Mouse (Mus musculus) adrenal gland, postnatal 0 days (tissue): ENCODE results near the gene Zkscan17. TPM values are rescaled to one million over a fixed set of nuclear protein-coding genes. Genes with fewer than 3 reads are reported as not detected.

Source experiments
- polyA plus RNA-seq: library from polyadenylated mRNA; unstranded; fragments of >200 nt; fragmentation: Nextera tagmentation; extraction: Ambion mirVana; gene quantifications from 2 replicates; pipeline ENCODE4 v1.2.1, GENCODE M21; 2015

The Zkscan17 gene
- polyA plus RNA-seq: 10.4 and 15.0 TPM in 2 replicates

GRCm38 (mm10) chr11:59526472-59527080 lies at the start of gene Zkscan17:
TSS of gene Zkscan17 (minus strand) at chr11:59526751.

GRCm38 (mm10) chr11:59576135-59576534 lies 49.6 kb upstream of the Zkscan17 start, which contains the start of gene Olfr222:
TSS of gene Olfr222 (minus strand) at chr11:59576235.

GRCm38 (mm10) chr11:59541324-59541723 lies 14.8 kb upstream of the Zkscan17 start, which contains the start of gene Nlrp3:
TSS of gene Nlrp3 (plus strand) at chr11:59541568.

GRCm38 (mm10) chr11:59472326-59472677 lies 54.2 kb downstream of the Zkscan17 start, which contains the start of gene Zfp867:
TSS of gene Zfp867 (minus strand) at chr11:59472474.

GRCm38 (mm10) chr11:59451086-59451485 lies 75.5 kb downstream of the Zkscan17 start, which contains the start of gene Snap47:
TSS of gene Snap47 (minus strand) at chr11:59451186.

GRCm38 (mm10) chr11:59449741-59450229 lies 76.8 kb downstream of the Zkscan17 start, which contains the start of gene Jmjd4:
TSS of gene Jmjd4 (plus strand) at chr11:59450045.

Other genes with a start within 250 kb of the Zkscan17 start
- not detected in 2 replicates for gene Wnt3a, start 236.0 kb downstream of the Zkscan17 start, polyA plus RNA-seq
- 2.5 and 3.6 TPM in 2 replicates for gene Wnt9a, start 219.8 kb downstream of the Zkscan17 start, polyA plus RNA-seq
- not detected in 2 replicates for gene Prss38, start 151.1 kb downstream of the Zkscan17 start, polyA plus RNA-seq
- gene Jmjd4, start 76.7 kb downstream of the Zkscan17 start, polyA plus RNA-seq: 4.7 and 5.4 TPM in 2 replicates
- gene Snap47, start 75.6 kb downstream of the Zkscan17 start, polyA plus RNA-seq: 115 and 121 TPM in 2 replicates
- 8.6 and 10.4 TPM in 2 replicates for gene Zfp867, start 54.3 kb downstream of the Zkscan17 start, polyA plus RNA-seq
- gene Nlrp3, start 14.8 kb upstream of the Zkscan17 start, polyA plus RNA-seq: 0.33 TPM in 1 of 2 replicates, not detected in the other
- gene Olfr222, start 49.5 kb upstream of the Zkscan17 start, polyA plus RNA-seq: not detected in 2 replicates
- not detected in 2 replicates for gene Olfr223, start 66.5 kb upstream of the Zkscan17 start, polyA plus RNA-seq
- gene Mprip, start 134.6 kb upstream of the Zkscan17 start, polyA plus RNA-seq: 50.1 and 52.9 TPM in 2 replicates